Mouse (Mus musculus): ENCODE measurements around the gene Olfr1442. TPM values are rescaled to one million over a fixed set of nuclear protein-coding genes. Genes with fewer than 3 reads are reported as not detected.

Gene Olfr1442
- not detected in 2 replicates for polyA plus RNA-seq (2012; rRNA removed)

GRCm38 (mm10) chr19:12670139-12670538 lies at the start of gene Olfr1442:
Olfr1442 (plus strand) TSS chr19:12670439.

DNA sequence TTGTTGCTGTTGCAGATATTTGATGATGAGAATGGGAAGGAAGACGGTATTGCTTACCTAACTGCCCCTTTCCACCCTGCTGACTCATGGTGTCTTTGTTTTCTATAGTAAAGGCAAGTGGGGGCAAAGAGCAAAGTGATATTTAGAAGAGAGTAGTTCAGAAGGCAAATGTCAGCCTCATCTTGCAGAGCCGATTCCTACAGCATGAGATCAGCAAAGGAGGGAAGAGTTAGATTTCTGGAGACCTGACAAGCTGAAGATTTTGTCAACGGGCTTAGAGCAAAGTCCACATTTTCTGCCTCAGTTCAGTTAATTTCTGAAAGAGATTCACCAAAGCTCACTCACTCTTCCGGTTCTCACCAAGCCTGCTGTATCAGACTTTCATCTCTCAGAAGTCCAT lies 37.1 kb upstream of the Olfr1442 start, which contains the start of gene Glyat:
Gene Glyat, plus strand, starts transcription at position 133 of the 400 bp plus-strand sequence.

DNA sequence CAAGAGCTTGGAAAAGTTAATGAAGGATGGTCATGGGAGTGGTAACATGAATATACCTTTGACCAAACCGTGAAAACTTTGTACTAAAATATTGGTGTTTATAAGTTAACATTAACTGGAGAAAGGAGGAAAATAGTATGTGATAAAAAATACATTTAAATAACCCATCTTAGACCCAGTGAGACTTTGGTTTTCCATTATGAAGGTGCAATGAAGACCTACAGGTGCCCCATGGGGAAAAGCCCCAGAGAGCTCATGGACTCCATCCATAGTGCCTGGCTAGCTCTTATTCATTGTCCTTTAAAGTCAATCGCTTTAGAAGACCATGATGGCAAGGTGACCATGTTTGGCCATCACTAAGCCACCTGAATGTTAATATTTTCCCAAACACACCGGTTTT lies 7.6 kb downstream of the Olfr1442 start, which contains the start of gene Olfr1443:
Gene Olfr1443, plus strand, starts transcription at position 301 of the 400 bp plus-strand sequence.

GRCm38 (mm10) chr19:12695590-12695989 lies 25.4 kb downstream of the Olfr1442 start, which contains the start of gene Keg1:
Keg1 (plus strand) TSS chr19:12695786.

Other genes with a start within 250 kb of the Olfr1442 start
- gene Pfpl, start 242.5 kb upstream of the Olfr1442 start, polyA plus RNA-seq (2012; rRNA removed) = not detected in 2 replicates
- gene Mpeg1, start 209.7 kb upstream of the Olfr1442 start, polyA plus RNA-seq (2012; rRNA removed) = 1.5 and 1.7 TPM in 2 replicates
- gene Dtx4, start 169.0 kb upstream of the Olfr1442 start, polyA plus RNA-seq (2012; rRNA removed) = 33.6 and 36.3 TPM in 2 replicates
- gene Fam111a, start 124.7 kb upstream of the Olfr1442 start, polyA plus RNA-seq (2012; rRNA removed) = 21.2 and 22.4 TPM in 2 replicates
- gene Gm4952, start 70.5 kb upstream of the Olfr1442 start, polyA plus RNA-seq (2012; rRNA removed) = 0.07 TPM in 1 of 2 replicates, not detected in the other
- gene Glyat, start 37.1 kb upstream of the Olfr1442 start, polyA plus RNA-seq (2012; rRNA removed) = not detected in 2 replicates
- not detected in 2 replicates for gene Olfr1443, start 7.7 kb downstream of the Olfr1442 start, polyA plus RNA-seq (2012; rRNA removed)
- gene Keg1, start 25.3 kb downstream of the Olfr1442 start, polyA plus RNA-seq (2012; rRNA removed) = 0.10 TPM in 1 of 2 replicates, not detected in the other
- gene Cntf, start 95.2 kb downstream of the Olfr1442 start, polyA plus RNA-seq (2012; rRNA removed) = 4.9 and 5.1 TPM in 2 replicates
- gene Zfp91, start 125.7 kb downstream of the Olfr1442 start, polyA plus RNA-seq (2012; rRNA removed) = 36.9 and 40.9 TPM in 2 replicates
- gene Lpxn, start 125.8 kb downstream of the Olfr1442 start, polyA plus RNA-seq (2012; rRNA removed) = 1.5 and 1.8 TPM in 2 replicates
- not detected in 2 replicates for gene Gm5244, start 176.2 kb downstream of the Olfr1442 start, polyA plus RNA-seq (2012; rRNA removed)
- not detected in 2 replicates for gene Olfr1444, start 186.8 kb downstream of the Olfr1442 start, polyA plus RNA-seq (2012; rRNA removed)
- gene Olfr1445, start 213.4 kb downstream of the Olfr1442 start, polyA plus RNA-seq (2012; rRNA removed) = not detected in 2 replicates
- not detected in 2 replicates for gene Olfr1446, start 223.1 kb downstream of the Olfr1442 start, polyA plus RNA-seq (2012; rRNA removed)
- gene Olfr1447, start 233.3 kb downstream of the Olfr1442 start, polyA plus RNA-seq (2012; rRNA removed) = not detected in 2 replicates